Mouse (Mus musculus) heart, postnatal 25 days (tissue): Measurements from ENCODE around the gene BC016579. TPM values are rescaled to one million over a fixed set of nuclear protein-coding genes. Genes with fewer than 3 reads are reported as not detected.

ENCODE experiments used
- DNase-seq: peaks from one replicate; pipeline ENCODE4 v3.0.0; 2022; ENCODE audit warnings: low spot score
- intact Hi-C: fragments of 180-260 bp; cut with DNase I; formaldehyde crosslinking; loops from one replicate; pipeline ENCODE4 v1.15.1; 2025
- total RNA-seq, 2 experiments: library from RNA; stranded (reverse); gene quantifications; 2 replicates each; pipeline ENCODE4 v1.2.3; 2021

Gene BC016579
- total RNA-seq, 2 experiments from 2014 or later, result not detected

DNA sequence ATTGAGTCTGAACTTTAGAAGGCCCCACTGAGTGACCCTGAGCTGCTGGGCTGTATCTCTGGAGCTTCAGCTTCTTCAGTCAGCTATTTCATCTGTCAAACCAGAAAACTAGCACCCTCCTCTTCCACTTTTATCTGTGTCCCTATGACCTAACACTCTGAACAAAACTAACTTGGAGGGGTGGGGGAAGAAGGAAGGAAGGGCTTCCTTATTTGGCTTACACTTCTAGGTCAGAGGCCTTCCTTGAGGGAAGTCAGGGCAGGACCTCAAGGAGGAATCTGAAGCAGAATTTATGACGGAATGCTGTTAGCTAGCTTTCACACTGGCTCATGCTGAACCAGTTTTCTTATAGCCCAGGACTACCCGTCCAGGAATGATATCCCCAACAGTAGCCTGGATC is 2.4 kb downstream of the BC016579 start:
- intact Hi-C loops, result no loop called here
- no peak for DNase-seq

DNA sequence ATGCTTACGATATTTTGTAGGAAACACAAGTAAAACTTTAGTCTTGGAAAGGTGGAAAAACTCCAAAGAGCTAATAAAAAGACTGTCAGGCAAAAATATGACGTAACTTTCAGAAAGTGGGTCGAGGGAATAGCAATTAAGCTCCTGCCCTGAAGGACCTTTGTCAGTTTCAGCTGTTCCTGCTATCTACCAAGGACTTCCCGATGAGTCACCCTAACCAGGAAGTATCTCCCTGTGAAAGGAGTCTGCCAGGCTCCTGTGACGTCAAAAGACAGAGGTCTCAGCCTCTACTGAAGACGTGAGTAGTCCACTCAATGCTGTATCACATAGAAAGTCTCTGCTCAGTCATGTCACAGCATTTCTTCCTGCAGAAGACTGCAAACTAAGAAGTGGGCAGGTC is 9.5 kb downstream of the BC016579 start:
- intact Hi-C loops, result no loop called here
- no peak for DNase-seq

DNA sequence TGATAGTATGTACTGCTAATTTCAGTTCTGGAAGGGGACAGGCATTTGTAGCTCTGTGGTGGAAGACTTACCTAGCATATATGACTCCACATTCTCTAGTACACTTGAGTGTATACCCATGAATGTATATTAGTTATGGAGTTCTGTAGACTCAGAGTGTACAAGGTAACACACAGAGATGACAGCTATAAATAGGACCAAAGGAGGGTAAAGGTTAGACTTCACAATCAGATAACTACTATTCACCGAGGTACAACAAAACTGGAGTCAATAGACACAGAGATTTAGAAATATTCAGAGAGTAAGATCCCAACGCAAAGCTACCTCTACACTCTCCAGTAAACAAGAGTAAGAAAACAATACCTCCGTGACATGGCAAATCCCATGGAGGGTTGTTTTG is 9.9 kb downstream of the BC016579 start:
- intact Hi-C loops, result no loop called here

DNA sequence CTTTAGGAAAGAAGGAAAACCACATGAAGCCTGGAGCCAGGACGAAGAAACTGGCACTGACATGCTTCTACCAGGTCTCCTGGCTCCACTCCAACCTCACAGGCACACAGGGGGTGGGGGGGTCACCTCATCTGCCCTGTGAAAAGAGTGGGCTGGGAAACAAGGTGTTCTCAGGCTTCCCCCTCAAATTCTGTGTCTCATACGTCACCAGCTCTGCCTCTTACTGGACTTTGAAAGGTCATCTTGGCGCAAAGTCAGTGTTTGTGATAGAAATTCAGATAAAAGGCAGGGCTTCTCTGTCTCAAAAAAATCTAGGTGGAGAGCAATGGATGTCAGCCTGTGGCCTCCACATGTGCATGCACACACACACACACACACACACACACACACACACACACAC is 12.6 kb downstream of the BC016579 start:
- no peak for DNase-seq
- intact Hi-C loops, result no loop called here

More for the DNA sequence above, 9.9 kb downstream of the BC016579 start:
- DNase-seq, result no peak

DNA sequence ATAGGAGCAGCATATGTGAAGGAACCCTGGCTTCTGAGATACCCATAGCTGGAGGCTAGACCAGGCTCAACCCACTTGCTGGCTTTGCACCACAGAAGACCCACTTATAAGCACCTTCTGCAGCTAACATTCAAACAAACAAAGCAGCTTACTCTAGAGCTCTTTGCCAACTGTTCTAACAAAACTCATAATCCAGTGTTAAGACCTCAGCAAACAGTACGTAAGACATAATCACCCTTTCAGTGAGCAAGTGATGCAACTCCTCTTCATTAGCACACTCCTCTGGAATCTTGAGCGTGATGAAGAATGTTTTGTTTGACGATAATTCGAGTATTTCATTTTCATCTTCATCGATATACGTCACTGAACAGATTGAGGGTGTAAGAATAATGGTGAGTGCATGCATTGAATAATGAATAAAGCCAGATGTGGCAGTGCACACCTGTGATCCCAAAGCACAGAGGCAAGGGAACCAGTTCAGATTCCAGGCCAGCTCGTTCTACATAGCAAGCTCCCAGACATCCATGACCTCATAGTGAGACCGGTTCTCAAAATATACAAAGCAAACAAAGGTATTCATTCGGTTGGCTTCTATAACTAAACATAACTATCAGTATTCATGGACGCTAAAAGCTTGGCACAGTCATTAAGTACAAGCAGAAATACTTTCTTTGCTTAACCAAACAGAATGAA is 13.7 kb downstream of the BC016579 start:
- intact Hi-C loops, result no loop called here
- DNase-seq, result no peak

DNA sequence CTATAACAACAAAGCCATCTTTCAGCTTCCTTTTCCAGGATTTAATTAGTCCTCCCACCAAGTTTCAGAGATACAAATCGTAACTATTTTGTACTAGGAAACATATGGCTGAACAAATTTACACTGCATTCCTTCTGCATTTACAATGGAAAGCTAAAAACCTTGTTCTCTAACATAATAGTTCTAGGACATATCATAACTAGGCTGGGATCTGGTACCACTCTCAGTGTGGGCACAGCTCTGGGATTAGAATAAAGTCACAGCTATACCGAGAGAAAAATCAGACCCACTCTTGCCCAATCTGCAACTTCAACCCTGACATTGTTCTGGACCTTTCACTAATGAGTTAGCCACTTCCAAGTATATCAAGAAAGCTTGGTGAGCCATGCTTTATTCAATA is 18.0 kb downstream of the BC016579 start:
- no peak for DNase-seq
- intact Hi-C loops, result no loop called here

DNA sequence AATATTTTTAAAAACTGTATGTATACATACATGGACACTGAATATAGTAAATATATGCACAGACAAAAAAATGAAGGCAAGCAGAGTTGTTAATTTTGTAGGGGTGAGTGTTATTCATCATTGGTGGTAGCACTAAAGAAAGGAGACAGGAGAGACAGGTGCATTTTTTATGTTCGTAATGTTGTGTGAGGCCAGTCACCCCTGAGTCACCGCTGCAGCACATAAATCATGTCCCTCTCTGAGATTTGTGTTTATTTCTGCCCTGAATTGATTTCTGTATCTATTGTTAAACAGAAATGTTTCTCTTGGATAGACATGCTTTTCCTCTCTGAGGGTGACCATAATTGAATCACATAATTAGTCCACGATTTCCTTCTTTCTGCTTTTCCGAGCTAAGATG is 21.4 kb downstream of the BC016579 start:
- intact Hi-C loops, result loop anchor here (5.0 kb wide), 2 partner anchors 215 to 350 kb away; no protein-coding TSS in a partner anchor
- no peak for DNase-seq

DNA sequence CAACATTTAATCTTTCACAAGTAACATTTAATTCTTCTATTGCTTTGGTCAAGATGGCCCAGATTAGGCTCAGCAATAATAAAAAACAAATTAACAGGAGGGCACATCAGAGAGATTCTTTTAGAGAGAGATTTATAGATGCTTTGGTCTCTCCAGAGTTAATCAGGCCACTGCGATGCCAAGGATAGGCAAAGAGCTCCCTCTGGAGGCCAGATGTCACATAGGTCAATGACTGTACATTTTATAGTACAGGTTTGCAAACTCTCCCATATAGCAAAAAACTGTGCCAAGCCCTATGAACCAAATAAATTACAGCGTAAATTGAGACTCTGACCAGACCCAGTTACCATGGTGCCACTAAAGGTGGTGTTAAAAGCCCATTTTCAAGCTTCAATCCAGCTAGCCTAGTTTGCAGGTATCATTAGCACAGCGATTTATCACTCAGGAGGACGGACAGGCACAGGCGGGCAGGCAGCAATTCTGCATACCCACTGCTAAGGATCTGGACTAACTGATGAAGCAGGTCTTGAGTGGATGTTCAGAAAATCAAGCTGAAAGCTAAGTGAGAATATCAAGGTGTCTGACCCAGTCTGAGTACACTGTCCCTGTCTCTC is 23.4 kb downstream of the BC016579 start:
- intact Hi-C loops, result loop anchor here (2.0 to 5.0 kb wide), 3 partner anchors 213 to 434 kb away; no protein-coding TSS in a partner anchor
- no peak for DNase-seq

DNA sequence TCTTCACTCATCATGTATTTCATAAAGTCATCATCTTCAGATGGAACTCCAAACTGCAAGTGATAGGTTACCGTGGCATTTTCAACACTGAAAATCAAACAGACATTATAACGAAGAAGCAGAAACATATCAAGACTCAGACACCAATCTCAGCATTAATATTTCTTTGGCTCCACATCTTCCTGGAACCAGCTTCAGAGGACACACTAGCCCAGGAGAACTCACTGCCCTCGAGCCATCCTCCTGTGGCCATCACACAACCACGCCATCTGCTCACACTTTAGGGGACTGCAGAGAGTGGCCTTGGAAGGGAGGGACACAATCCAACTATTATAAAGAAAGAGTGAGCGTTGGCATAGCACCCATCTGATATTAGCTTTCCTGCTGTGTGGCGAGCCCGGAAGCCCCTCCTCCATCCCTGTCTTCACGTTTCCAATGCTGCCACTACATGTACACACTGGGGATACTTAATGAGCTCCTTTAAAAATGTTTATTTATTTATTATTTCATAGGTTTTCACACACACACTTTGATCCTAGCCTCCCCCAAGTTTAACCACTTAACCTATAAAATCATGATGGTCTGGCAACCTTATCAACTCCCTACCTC is 24.3 kb downstream of the BC016579 start:
- intact Hi-C loops, result loop anchor here (2.0 to 5.0 kb wide), 3 partner anchors 212 to 433 kb away; no protein-coding TSS in a partner anchor
- no peak for DNase-seq

DNA sequence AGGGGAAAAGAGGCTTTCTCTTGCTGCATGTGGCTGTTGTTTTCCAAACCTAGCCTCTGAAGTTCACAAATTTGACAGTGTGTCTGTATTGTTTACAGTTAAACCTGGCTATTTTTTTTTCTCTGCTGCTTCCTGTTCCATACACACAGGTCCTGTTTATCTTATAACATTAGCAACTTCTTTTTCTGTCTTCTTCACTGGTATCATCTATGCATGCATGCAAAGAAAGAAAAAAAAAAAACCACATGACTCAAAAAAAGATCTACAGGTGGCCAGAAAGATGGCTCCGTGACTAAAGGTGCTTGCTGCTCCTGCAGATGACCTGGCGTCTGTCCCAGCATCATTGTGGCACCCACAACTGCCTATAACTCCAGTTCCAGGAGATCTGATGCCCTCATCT is 28.5 kb downstream of the BC016579 start:
- intact Hi-C loops, result no loop called here

DNA sequence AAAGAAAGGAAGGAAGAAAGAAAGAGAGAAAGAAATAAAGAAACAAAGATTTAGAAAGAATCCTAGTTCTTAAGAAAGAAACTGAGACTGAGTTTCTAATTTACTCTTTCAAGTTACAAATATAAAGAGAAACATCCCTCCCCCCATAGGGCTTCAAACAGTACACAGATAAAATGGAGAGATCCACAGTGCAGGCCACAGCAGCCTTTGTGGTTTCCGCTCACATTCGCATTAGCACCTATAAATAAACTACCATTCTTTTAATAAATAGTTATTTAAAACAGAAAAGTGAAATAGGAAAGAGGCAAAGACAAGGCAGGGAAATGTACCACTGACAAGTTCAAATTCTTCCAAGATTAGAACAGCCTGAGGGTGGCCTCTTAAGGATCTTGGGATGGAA is 29.1 kb downstream of the BC016579 start:
- intact Hi-C loops, result no loop called here
- DNase-seq, result no peak

More for the DNA sequence above, 28.5 kb downstream of the BC016579 start:
- DNase-seq, result no peak

DNA sequence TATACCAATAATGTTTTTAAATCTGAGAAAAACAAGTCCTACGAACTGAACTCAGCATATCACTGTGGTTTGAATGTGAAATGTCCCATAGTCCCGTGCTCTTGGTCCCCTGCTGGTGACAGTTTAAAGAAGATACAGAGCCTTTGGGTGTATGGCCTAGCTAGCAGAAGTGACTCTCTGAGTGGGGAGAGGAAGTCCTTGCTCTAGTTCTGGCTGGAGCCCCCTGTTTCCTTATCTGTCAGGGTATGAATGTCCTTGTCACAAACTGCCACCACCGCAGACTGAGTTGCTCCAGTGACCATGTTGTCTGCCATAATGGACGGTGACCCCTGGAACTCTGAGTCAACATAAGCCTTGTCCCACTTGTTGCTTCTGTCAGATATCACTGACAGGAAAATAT is 30.6 kb downstream of the BC016579 start:
- no peak for DNase-seq
- intact Hi-C loops, result no loop called here

DNA sequence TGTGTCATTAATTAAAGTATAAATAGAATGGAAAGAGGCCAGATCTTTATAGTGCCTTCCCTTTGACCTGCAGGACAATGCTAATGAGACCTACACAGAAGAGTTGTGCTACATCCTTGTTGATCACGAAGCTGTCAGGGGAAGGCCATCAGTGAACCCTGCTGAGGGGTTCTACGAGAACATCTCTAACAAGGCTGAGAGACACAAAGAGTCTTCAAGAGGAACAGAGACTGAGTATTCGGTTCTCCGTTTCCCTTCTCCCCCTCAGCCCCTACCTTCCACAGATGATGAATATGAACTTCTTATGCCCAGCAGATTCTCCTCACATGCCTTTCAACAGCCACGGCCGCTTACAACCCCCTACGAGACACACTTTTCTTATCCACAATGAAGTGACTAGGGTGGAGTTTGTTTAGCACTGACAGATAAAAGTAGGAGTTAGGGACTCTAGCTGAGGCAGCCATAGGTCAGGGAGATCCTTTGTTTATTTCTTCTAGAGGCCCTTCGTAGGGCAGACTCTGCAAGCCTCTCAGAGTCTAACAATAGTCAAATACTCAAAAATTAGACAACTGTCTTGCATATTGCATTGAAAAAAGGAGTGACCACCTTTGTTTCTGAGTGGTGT is 34.0 kb downstream of the BC016579 start:
- no peak for DNase-seq

DNA sequence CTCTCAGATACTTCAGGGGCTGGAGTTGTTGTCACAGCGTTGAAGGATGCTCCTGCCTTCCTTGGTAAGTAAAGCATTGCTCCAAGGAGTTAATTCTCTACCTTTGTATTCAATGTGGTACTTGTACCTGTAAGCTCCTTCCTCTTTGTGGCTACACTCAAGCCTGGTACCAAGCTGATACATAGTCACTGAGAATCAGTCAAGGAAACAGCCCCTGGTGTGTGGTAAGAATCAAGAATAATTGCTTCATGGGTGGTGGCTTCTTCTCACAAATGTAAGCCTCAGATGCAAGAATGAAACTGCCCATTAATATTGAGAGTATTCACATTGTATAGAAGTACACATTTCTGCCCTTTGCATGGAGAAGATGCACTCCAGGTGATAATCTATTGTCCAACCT is 37.9 kb downstream of the BC016579 start:
- DNase-seq, result no peak
- intact Hi-C loops, result no loop called here

More for the DNA sequence above, 34.0 kb downstream of the BC016579 start:
- intact Hi-C loops, result no loop called here

DNA sequence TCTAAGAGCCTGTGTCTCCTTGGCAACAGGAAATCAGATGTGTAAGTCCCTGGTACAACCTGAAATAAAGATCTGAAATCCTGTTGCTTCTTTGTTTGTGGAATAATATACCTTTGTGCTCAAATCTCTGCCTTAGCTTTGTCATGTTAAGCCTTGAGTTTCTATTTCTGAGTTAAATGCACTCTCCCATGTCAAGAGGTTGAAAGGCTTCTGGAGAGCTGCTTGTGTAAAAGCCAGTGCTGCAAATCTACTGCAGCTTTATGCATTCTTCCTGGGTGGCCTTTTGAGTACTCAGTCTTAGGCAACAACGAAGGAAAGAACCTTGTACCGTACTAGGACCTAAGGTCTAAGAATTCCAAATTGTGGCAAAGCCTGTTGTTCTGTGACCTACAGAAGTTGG is 40.6 kb downstream of the BC016579 start:
- no peak for DNase-seq
- intact Hi-C loops, result no loop called here

DNA sequence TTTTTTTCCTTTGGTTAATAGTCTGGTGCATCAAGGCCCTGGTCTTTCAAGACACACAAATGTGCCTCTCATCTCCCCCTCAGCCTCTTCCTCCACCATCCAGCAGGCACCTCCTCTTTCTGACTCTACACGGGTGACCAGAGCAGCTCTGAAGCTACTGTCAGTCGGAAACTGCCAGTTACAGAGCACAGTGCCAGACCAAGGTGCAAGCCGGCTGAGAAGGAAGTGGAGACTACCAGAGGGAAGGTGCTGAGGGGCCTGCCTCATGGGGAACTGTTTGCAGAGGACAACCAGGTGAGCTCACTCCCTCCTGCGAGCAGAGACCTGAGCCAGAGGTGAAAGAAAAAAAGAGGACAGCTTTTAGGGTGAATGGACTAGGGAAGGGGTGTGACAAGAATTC is 43.6 kb downstream of the BC016579 start, which contains the start of gene Gcsam:
Gcsam (plus strand) TSS at position 114 of the 400 bp plus-strand sequence.
- no peak for DNase-seq
- intact Hi-C loops, result no loop called here

DNA sequence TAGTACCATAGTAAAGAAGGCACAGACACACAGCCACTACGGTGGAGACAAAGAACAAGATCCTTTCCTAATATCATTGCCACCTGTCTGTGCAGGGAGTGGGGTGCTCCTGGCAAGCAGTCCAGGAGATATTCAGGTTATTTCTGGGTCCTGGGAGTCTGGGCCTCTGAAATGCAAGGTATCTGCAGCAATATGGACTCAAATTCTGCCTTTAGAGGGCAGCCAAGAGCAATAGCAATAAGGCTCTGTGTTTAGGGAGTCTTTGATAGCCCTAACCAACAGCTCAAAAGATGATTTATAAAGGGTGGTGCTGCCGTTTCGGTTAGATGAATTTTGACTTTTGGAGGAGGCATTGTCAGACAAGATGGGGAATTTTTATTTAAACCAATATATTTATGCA is 44.6 kb downstream of the BC016579 start:
- no peak for DNase-seq
- intact Hi-C loops, result loop anchor here (5.0 kb wide), 2 partner anchors 327 to 417 kb away; no protein-coding TSS in a partner anchor

DNA sequence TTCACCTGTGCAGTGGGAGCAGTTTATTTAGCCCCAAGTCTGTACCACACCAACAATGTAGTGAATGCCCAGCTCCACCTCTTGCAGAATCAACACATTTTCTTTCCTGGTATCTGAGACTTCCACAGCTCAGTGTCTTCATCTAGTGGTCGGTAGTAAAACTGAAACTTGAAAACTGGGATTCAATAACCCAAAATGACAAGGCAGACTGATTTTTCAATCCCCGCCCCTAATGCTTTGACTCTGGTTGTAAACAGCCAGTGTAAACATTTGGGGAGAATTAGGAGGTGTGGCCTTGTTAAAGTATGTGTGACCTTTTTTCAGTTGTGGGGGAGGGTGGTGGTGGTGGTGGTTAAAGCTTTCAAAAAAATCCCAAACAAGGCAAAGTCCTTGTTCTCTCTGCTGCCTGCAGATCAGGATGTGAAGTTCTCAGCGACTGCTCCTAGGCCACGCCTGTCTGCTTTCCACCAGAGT is 45.4 kb downstream of the BC016579 start:
- intact Hi-C loops, result loop anchor here (5.0 kb wide), 2 partner anchors 326 to 416 kb away; no protein-coding TSS in a partner anchor
- no peak for DNase-seq

DNA sequence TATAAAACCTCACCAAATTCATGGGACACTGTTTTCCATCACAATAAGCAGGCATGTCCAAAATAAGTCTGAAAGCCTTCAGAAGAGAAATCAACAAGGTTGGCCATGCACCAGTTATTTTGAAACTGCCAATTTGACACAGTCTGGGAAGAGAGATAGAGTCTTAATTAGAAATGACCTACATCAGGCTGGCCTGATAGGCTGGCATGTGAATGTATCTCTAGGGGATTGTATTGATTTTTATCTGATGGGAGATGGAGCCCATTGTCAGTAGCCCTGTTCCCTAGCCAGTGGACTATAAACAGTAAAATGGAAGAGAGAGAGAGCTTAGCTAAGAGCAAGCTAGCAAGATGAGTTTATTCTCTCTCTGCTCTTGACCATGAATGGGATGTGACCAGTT is 58.4 kb downstream of the BC016579 start:
- DNase-seq, result no peak
- intact Hi-C loops, result loop anchor here (10.0 kb wide), 1 partner anchor 161 kb away; no protein-coding TSS in a partner anchor

DNA sequence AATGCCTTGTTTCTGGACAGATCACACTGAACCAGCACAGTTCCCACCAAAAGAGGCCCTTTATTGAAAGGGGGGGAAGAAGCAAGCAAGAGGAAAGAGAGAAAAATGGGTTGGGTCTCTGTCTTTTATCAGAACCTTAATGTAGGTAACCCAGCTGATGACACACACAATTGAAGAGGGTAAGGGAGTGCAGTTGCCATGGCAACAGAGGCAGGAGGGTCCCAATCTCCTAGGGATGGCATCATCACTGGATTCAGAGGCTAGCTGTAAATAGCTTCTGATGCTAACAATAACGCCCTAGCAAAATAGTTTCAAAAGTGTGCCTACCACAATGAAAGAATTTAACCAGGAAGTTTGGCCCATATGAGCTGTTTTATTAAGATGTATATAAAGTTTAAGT is 60.2 kb downstream of the BC016579 start:
- intact Hi-C loops, result loop anchor here (10.0 kb wide), 1 partner anchor 159 kb away; no protein-coding TSS in a partner anchor
- no peak for DNase-seq
